Mouse (Mus musculus) left cerebral cortex, adult 2 months (tissue): ENCODE results near the gene Hivep2. TPM values are rescaled to one million over a fixed set of nuclear protein-coding genes. Genes with fewer than 3 reads are reported as not detected.
A peak's percentile ranks its signal among the peaks of the same experiment; 100 is the strongest.

ENCODE experiments used
- DNase-seq, 2 experiments: peaks; one replicate each; pipeline ENCODE4 v3.0.0; 2021 to 2022; ENCODE audit warnings: low spot score in 2 of 2, mixed read lengths in 1 of 2; ENCODE audit errors: extremely low spot score in 1 of 2
- H3K27ac ChIP-seq: fragments of 200-600 bp; 2 replicates; pipeline ENCODE4 v1.8.1; 2022
- H3K4me3 ChIP-seq: fragments of 200-600 bp; 2 replicates; pipeline ENCODE4 v1.8.1; 2022
- CTCF ChIP-seq: fragments of 200-600 bp; IDR thresholded peaks from 2 replicates; pipeline ENCODE4 v1.8.1; 2022; ENCODE audit warnings: antibody characterized with exemption, mild to moderate bottlenecking, moderate library complexity
- intact Hi-C: fragments of 180-260 bp; cut with DNase I; formaldehyde crosslinking; loops from one replicate; pipeline ENCODE4 v1.15.1; 2025
- long read RNA-seq, 2 experiments: library from polyadenylated mRNA; stranded (forward); transcript quantifications; one replicate each; pipeline ENCODE4 v2.0.0; 2021; ENCODE audit warnings: borderline mapping rate in 2 of 2
- total RNA-seq, 2 experiments: library from RNA; stranded (reverse); gene quantifications; 2 replicates each; pipeline ENCODE4 v1.2.3; 2021

The Hivep2 gene
- total RNA-seq: 100 to 1,000 TPM; 252 to 263 TPM
- long read RNA-seq, experiment 1, full-length matches to known transcripts: 5 of 79 reads
- long read RNA-seq, experiment 1, partial matches to known transcripts: 33 of 79 reads
- long read RNA-seq, experiment 1, other reads (novel, unspliced or antisense): 41 of 79 reads
- long read RNA-seq, experiment 2, full-length matches to known transcripts: 4 of 70 reads
- long read RNA-seq, experiment 2, partial matches to known transcripts: 29 of 70 reads
- long read RNA-seq, experiment 2, other reads (novel, unspliced or antisense): 37 of 70 reads

DNA sequence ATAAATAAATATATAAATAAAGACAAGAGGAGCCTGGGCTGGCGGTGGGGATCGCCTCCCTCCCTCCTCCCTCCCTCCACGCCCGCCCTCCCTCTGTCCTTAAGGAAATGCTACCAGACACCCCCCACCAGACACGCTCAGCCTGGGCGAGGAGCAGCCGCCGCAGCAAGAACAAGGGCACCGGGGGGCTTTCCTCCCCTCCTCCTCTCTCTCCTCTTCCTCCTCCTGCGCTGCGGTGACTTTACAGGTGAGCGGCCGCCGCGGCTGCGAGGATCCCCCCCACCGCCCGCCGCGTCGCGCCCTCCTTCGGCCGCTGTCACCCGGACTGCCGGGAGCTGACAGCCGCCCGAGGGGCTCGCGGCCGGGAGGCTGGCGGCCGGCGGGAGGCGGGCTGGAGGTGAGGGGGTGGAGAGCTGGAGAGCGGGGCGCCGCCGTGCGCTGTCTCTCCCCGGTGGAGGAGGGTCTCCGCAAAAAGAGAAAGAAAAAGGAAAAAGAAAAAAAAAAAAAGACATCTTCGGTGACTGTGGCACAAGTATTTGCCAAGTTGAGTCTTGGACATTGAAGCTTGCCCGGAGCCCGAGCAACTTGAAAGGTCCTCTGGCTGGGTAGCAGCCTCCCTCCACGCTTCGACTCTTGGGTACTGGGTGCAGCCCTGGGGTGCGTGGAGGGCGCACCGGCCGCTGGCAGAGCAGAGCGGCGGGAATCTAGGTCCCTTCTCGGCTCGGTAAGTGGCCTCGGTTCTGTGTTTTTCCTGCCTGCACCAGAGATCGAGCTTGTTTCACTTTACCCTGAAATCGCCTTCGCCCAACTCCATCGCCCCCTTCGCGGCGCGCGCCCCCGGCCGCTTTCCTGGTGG, at the start of gene Hivep2:
Hivep2 (plus strand) TSS at position 102 of the 856 bp plus-strand sequence.
- intact Hi-C loops: loop anchor here (1.0 to 10.0 kb wide), 10 partner anchors 97 to 425 kb away; partner anchors contain the start of genes Adat2, Aig1 and Pex3
- no peak; the same call in 1 of the 2 replicates for TF ChIP-seq CTCF
- Histone ChIP-seq H3K27ac (peak within 1 kb of the TSS; percentile 100), H3K4me3 (peak within 1 kb of the TSS; percentile 86)
- DNase-seq: peak; percentile 43 to 61

DNA sequence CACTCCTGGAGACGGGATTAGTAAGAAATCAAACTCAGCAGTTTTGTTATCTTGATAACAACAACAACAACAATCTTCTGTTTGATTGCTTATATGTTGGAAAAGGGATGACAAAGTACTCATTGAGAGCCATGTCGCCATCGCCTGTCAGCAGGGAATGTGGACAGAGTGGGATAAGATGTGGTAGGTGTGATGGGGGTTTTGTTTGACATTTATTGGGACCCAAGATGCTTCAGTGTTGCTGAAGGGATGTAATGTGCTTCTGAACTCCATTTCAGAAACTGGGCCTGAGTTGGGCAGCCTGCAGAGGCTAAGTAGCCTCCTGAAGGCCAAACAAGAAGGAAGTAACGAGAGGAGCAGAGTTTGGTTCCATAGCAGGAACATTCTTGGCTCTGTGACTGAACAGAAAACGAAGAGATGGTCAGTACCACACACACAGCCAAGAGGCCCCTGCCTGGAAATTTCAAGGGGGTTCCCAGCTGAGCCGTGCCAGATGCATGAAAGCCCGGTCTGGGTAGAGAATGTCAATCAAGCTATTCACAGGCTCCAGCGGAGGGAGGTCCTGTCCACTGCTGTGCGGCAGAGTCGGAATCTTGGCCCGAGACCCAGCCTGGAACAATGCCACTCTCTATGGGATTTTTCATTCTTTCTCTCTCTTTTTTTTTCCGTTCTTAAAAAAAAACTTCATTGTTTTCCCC, 49.1 kb upstream of the Hivep2 start:
- TF ChIP-seq CTCF: no peak
- intact Hi-C loops: no loop called here
- Histone ChIP-seq H3K4me3 (no peak overlapping the region), H3K27ac (no peak overlapping the region)
- DNase-seq: peak; percentile 16 to 20

DNA sequence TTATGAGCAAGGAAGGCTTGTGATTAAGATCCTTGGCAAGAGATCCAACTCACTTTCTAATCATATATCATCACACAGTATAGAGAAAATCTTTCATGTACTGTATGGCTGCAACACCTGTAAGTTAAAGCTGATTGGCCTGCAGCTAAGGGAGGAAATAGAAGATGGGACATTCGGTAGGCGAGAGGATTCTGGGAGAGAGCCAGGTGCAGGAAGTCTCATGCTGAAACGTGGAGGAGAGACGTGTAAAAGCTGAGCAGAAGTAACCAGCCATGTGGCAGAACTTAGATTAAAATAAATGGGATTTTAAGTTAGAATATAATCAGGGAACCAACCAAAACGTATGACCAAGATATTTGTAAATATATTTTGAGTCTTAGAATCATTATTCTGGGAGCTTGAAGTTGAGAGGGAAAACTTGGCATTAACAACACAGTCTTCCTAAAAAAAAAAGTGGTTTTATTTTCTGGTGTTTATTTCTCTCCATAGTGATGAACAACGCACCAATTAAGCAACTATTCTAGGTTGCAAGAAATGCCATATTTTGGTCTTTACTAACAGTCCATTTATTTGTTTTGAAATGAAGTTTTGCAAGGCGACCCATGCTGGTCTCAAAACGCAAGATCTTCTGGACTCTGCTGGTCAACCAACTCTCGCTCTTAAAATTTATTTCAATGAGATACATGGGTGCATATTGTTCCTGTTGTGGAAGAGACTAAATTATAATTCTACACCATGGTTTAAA, 44.1 kb upstream of the Hivep2 start:
- Histone ChIP-seq H3K27ac (no peak overlapping the region), H3K4me3 (no peak overlapping the region)
- no peak for TF ChIP-seq CTCF
- DNase-seq: no peak
- intact Hi-C loops: no loop called here

DNA sequence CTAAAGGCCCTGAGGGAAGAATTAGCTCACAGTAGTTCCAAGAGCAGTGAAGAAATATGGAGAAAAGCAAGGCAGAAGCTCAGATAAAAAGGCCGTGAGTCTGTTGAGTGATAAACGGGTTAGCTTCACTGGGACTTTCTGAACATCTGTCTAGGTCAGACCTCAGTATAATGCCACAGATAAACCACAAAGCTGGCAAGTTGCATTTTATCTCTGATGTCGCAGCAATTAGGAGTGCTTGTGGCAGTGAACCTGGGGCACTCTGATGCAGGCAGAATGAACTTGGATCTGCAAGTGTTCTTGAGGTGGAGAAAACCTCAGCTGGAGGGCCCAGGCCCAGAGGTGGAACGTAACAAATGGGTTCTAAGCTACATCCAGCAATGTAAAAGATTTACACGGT, 36.6 kb upstream of the Hivep2 start:
- DNase-seq: no peak
- intact Hi-C loops: no loop called here
- Histone ChIP-seq H3K4me3 (no peak overlapping the region), H3K27ac (no peak overlapping the region)
- no peak for TF ChIP-seq CTCF

DNA sequence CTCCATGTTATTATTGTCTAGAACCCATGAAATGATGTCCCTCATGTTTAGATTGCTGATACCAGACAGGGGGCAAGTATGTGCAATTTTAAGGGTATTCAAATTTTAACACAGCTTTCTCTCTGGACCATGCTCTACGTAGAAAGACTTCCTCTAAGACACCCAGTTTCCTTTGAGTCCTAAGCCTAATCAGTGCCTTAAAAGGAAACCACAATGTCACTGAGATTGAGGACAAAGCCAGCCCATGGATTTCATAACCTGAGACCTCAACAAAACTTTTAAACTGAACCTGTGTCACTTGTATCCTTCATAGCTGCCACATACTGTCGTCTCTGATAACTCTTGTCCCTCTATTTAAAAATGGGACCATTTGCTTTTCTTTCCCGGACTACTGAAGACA, 33.7 kb upstream of the Hivep2 start:
- no peak for TF ChIP-seq CTCF
- Histone ChIP-seq H3K4me3 (no peak overlapping the region), H3K27ac (no peak overlapping the region)
- intact Hi-C loops: no loop called here
- DNase-seq: no peak

DNA sequence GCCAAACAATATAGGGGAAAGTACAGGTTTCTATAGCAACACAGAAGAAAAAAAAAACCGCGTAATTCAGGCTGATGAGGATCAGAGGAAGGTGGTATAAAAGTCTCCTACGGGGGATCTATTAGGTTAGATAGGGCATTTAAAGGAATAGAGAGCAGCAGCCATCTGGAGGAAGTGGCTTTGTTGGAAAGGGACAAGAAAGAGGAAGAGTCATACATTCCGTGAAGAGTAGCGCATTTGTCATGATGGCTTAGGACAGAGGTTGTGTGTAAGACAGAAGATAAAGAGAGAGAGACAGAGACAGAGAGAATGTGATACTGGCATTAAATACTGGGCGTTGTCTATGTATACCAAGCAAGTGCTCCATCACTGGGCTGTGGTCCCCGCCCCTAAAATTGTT, 32.6 kb upstream of the Hivep2 start:
- no peak for DNase-seq
- intact Hi-C loops: no loop called here
- TF ChIP-seq CTCF: no peak
- Histone ChIP-seq H3K4me3 (no peak overlapping the region), H3K27ac (no peak overlapping the region)

DNA sequence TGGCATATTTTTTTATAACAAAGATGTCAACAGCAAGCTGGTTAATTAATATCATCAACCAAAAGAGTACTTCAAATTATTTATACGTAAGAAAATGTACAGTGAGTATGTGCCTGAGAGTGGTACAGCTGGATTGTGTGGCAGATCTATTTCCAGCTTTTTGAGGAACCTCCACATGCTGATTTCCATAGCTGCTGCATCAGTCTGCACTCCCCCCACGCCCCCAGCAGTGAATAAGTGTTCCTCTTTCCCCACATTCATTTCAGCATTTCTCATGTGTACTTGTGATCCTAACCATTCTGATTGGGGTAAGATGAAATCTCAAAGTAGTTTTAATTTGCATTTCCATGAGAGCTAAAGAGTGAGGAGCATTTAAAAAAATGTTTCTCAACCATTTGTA, 30.2 kb upstream of the Hivep2 start:
- Histone ChIP-seq H3K27ac (no peak overlapping the region), H3K4me3 (no peak overlapping the region)
- intact Hi-C loops: no loop called here
- no peak for TF ChIP-seq CTCF
- DNase-seq: no peak

DNA sequence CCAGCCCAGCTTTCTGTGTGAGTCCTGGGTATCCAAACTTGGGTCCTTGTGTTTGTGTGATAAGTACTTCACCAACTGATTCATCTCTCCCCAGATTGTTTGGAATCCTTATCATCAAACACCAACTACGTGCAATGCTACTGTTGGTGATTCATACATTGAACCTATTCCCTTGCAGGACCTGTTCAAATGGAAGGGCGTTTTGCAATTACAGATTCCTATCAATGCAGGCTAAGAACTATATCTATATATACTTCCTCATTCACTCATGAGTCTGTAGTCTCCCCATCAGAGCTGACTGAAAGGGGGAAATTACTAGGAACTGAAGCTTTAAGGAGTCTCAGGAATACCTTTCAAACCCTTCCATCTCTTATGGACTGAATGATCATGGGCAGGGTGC, 24.5 kb upstream of the Hivep2 start:
- intact Hi-C loops: no loop called here
- Histone ChIP-seq H3K27ac (no peak overlapping the region), H3K4me3 (no peak overlapping the region)
- no peak for TF ChIP-seq CTCF
- no peak for DNase-seq

DNA sequence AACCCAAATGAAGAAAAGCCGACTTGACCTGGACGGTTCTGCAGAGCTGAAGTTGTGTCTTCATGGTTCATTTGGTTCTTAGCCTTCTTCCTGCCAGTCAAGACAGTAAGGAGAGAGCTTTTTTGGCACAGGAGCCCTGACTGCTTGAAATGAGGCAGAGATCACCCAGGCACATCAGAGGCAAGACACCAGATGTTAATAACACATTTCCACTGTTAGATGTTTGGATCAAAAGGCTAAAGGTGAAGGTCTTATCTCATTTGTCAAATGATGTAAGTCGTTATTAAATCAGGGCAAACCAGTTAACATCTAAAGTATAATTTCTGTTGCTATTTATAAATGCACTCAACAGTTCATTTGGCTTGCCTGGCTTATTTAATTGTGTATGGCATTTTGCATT, 22.2 kb upstream of the Hivep2 start:
- no peak for TF ChIP-seq CTCF
- no peak overlapping the region for H3K27ac ChIP-seq
- H3K4me3 ChIP-seq: no peak overlapping the region
- intact Hi-C loops: no loop called here
- no peak for DNase-seq

DNA sequence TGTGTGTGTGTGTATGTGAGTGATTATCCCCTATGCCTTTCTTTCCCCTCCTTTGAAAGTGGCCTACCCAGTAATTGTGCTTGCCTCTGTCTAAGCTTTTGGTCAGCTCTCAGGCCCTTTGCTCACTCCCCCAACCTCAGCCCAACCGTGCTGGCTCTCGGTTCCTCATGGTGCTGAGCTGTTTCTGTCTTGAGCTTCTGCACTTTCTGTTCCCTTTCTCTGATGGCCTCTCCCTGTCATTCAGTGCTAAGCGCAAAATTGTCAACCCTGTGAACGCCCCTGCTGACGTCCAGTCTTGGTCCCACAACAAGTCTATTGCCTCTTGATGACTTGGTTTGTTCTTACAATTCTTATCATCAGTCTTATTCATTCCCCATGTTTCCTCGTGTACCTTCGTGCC, 19.4 kb upstream of the Hivep2 start:
- intact Hi-C loops: no loop called here
- TF ChIP-seq CTCF: no peak
- DNase-seq: no peak
- Histone ChIP-seq H3K4me3 (no peak overlapping the region), H3K27ac (no peak overlapping the region)

DNA sequence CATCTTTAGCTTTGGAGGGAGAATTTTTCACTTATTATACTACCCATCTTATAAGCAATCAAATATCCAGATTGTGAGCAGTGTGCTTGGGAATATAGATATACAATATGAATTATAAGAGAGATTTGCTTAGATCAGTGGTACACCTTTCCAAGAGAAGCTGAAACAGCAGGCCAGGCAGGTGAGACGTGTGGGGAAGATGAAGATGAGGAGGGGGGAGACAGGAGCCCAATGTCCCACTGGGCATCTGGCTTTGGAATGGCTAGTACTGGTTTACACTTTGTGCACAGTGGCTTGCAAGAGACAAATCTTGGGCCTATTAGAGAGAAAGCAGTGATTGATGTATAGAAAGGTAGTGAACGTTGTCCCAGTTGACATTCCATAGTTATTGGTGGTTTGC, 2.9 kb upstream of the Hivep2 start:
- DNase-seq: no peak
- no peak for TF ChIP-seq CTCF
- intact Hi-C loops: loop anchor here (10.0 kb wide), 1 partner anchor 288 kb away; no protein-coding TSS in a partner anchor
- no peak overlapping the region for H3K27ac ChIP-seq
- no peak overlapping the region for H3K4me3 ChIP-seq
